Mouse (Mus musculus): Measurements from ENCODE around the gene St6galnac5. TPM values are rescaled to one million over a fixed set of nuclear protein-coding genes. Genes with fewer than 3 reads are reported as not detected.

St6galnac5 gene
- total and polyA plus RNA-seq, 2 experiments from 2014 or later: 14.9 to 18.1 TPM

GRCm38 (mm10) chr3:152894935-152895334 is 87.1 kb downstream of the St6galnac5 start:
- Histone ChIP-seq H3K4me3 (ENCODE audit: low read depth, low read length) (no peak overlapping the region), H3K9me3 (ENCODE audit: low read length) (no peaks in the 10 kb centered on the region), H3K27ac (ENCODE audit: low read depth, low read length) (no peak overlapping the region), H3K4me2 (ENCODE audit: low read depth, low read length, poor library complexity, severe bottlenecking) (no peak overlapping the region), H3K9ac (replicated peaks; ENCODE audit: low read length, poor library complexity, severe bottlenecking) (no peak overlapping the region), H3K4me1 (ENCODE audit: insufficient read depth, low read length) (no peaks in the 10 kb centered on the region), H3K27me3 (ENCODE audit: insufficient read depth, low read length) (no peaks in the 10 kb centered on the region), H3K36me3 (ENCODE audit: insufficient read depth, low read length) (no peaks in the 10 kb centered on the region)
- DNase-seq (ENCODE audit: low spot score) (no peak), ATAC-seq (ENCODE audit: low FRiP score) (no peak)
- TF ChIP-seq CTCF (IDR thresholded peaks at IDR 0.05): no peak
- 69% methylated on average over 4 of the region's 4 CpGs for WGBS

GRCm38 (mm10) chr3:152888116-152888515 is 93.9 kb downstream of the St6galnac5 start:
- Histone ChIP-seq H3K4me1 (ENCODE audit: insufficient read depth, low read length) (no peaks in the 10 kb centered on the region), H3K27ac (ENCODE audit: low read depth, low read length) (no peak overlapping the region), H3K4me3 (ENCODE audit: low read depth, low read length) (no peak overlapping the region), H3K9ac (replicated peaks; ENCODE audit: low read length, poor library complexity, severe bottlenecking) (no peak overlapping the region), H3K36me3 (ENCODE audit: insufficient read depth, low read length) (no peaks in the 10 kb centered on the region), H3K4me2 (ENCODE audit: low read depth, low read length, poor library complexity, severe bottlenecking) (no peak overlapping the region), H3K9me3 (ENCODE audit: low read length) (no peaks in the 10 kb centered on the region), H3K27me3 (ENCODE audit: insufficient read depth, low read length) (no peaks in the 10 kb centered on the region)
- ATAC-seq (ENCODE audit: low FRiP score): no peak
- DNase-seq (ENCODE audit: low spot score): no peak
- TF ChIP-seq CTCF (IDR thresholded peaks at IDR 0.05): no peak
- 65% methylated on average over 7 of the region's 7 CpGs for WGBS

- H3K36me3 ChIP-seq (ENCODE audit: insufficient read depth, low read length): no peaks in the 10 kb centered on the region
- H3K4me3 ChIP-seq (ENCODE audit: low read depth, low read length): no peak overlapping the region
- no peak overlapping the region for H3K4me2 ChIP-seq (ENCODE audit: low read depth, low read length, poor library complexity, severe bottlenecking)
- H3K4me1 ChIP-seq (ENCODE audit: insufficient read depth, low read length): no peaks in the 10 kb centered on the region
- TF ChIP-seq CTCF (IDR thresholded peaks at IDR 0.05): no peak
- H3K27ac ChIP-seq (ENCODE audit: low read depth, low read length): no peak overlapping the region
- DNase-seq (ENCODE audit: low spot score) (no peak), ATAC-seq (ENCODE audit: low FRiP score) (no peak)
- H3K9ac ChIP-seq (replicated peaks; ENCODE audit: low read length, poor library complexity, severe bottlenecking): no peak overlapping the region
- H3K27me3 ChIP-seq (ENCODE audit: insufficient read depth, low read length): no peaks in the 10 kb centered on the region
- H3K9me3 ChIP-seq (ENCODE audit: low read length): no peaks in the 10 kb centered on the region
Measured at GRCm38 (mm10) chr3:152886749-152887148, 95.3 kb downstream of the St6galnac5 start.

- Histone ChIP-seq H3K4me1 (ENCODE audit: insufficient read depth, low read length) (no peaks in the 10 kb centered on the region; the same call in 1 of the 2 replicates), H3K9me3 (ENCODE audit: low read length) (no peaks in the 10 kb centered on the region), H3K4me2 (ENCODE audit: low read depth, low read length, poor library complexity, severe bottlenecking) (no peak overlapping the region), H3K36me3 (ENCODE audit: insufficient read depth, low read length) (no peaks in the 10 kb centered on the region), H3K4me3 (ENCODE audit: low read depth, low read length) (no peak overlapping the region), H3K27ac (ENCODE audit: low read depth, low read length) (no peak overlapping the region), H3K27me3 (ENCODE audit: insufficient read depth, low read length) (no peaks in the 10 kb centered on the region), H3K9ac (replicated peaks; ENCODE audit: low read length, poor library complexity, severe bottlenecking) (no peak overlapping the region)
- DNase-seq (ENCODE audit: low spot score): no peak
- ATAC-seq (ENCODE audit: low FRiP score): no peak
- 79% methylated on average over 3 of the region's 3 CpGs for WGBS
- TF ChIP-seq CTCF (IDR thresholded peaks at IDR 0.05): no peak
Measured at GRCm38 (mm10) chr3:152883556-152883955, 98.5 kb downstream of the St6galnac5 start.

GRCm38 (mm10) chr3:152881706-152882105 is 100.3 kb downstream of the St6galnac5 start:
- no peak overlapping the region for H3K27ac ChIP-seq (ENCODE audit: low read depth, low read length)
- H3K9ac ChIP-seq (replicated peaks; ENCODE audit: low read length, poor library complexity, severe bottlenecking): no peak overlapping the region
- DNase-seq (ENCODE audit: low spot score) (no peak), ATAC-seq (ENCODE audit: low FRiP score) (no peak)
- no peak for TF ChIP-seq CTCF (IDR thresholded peaks at IDR 0.05)
- H3K9me3 ChIP-seq (ENCODE audit: low read length): no peaks in the 10 kb centered on the region
- WGBS: 74% methylated on average over 4 of the region's 4 CpGs
- H3K4me1 ChIP-seq (ENCODE audit: insufficient read depth, low read length): no peaks in the 10 kb centered on the region; the same call in 1 of the 2 replicates
- H3K36me3 ChIP-seq (ENCODE audit: insufficient read depth, low read length): no peaks in the 10 kb centered on the region
- no peak overlapping the region for H3K4me2 ChIP-seq (ENCODE audit: low read depth, low read length, poor library complexity, severe bottlenecking)
- no peak overlapping the region for H3K4me3 ChIP-seq (ENCODE audit: low read depth, low read length)
- no peaks in the 10 kb centered on the region for H3K27me3 ChIP-seq (ENCODE audit: insufficient read depth, low read length)

GRCm38 (mm10) chr3:152880121-152880835 is 101.8 kb downstream of the St6galnac5 start:
- peak; percentile 52; the same call in 1 of the 2 replicates for ATAC-seq (ENCODE audit: low FRiP score)
- Histone ChIP-seq H3K36me3 (ENCODE audit: insufficient read depth, low read length) (no peaks in the 10 kb centered on the region), H3K4me2 (ENCODE audit: low read depth, low read length, poor library complexity, severe bottlenecking) (no peak overlapping the region), H3K4me3 (ENCODE audit: low read depth, low read length) (no peak overlapping the region), H3K27me3 (ENCODE audit: insufficient read depth, low read length) (no peaks in the 10 kb centered on the region), H3K27ac (ENCODE audit: low read depth, low read length) (no peak overlapping the region), H3K4me1 (ENCODE audit: insufficient read depth, low read length) (no peaks in the 10 kb centered on the region; the same call in 1 of the 2 replicates), H3K9me3 (ENCODE audit: low read length) (no peaks in the 10 kb centered on the region), H3K9ac (replicated peaks; ENCODE audit: low read length, poor library complexity, severe bottlenecking) (no peak overlapping the region)
- DNase-seq (ENCODE audit: low spot score): no peak
- WGBS: 27% methylated on average over 15 of the region's 15 CpGs
- TF ChIP-seq CTCF (IDR thresholded peaks at IDR 0.05): no peak

Measured in midbrain, postnatal 0 days (tissue).